Mouse (Mus musculus): ENCODE data around the gene Sys1.
A peak's percentile ranks its signal among the peaks of the same experiment; 100 is the strongest.

Sys1 gene

DNA sequence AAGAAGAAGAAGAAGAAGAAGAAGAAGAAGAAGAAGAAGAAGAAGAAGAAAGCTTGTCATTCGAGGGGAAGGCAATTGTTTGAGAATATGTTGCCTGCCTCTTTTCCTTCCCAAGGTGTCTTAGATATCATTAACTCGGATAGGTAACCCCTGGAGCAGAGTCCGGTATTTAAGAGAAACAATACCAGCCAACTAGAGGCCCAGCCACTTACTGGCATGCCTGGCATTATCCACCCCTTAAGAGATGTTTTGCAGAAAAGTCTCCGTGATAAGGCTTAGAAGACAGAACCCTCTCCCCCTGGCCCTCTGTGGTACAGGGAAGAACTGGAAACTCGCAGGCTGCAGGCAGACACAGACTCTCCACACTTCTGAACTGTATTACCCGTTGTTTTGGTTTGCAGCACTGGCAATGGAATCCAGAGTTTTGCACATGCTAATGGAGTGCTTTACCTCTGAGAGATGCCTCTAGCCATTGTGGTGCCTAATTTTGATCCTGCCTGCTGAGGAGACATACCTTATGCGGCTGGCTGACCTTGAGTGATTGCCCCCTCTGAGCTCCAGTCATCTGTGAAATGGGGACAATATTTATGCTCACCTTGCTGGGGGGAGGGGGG is 2.8 kb upstream of the Sys1 start:
- peak; percentile 67 for DNase-seq

DNA sequence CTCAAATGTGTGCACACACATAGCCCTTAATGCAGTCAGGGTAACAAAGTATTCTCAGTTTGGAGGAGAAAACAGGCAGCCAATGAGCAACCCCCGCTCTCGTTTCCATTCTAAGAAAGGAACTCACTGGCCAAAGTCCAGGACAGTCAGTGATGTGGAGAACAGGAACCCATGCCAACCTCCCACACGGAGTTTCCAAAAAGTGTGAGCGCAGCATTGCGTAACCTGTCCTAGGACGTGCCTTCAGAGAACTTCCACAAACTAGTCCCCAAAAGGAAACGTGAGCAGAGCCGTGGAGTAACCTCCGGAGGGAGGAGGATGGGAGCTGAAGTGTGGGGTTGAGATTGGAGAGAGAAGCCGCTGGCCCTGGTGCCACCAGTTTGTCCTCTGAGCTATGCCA is 1.9 kb upstream of the Sys1 start:
- peak; percentile 96 for DNase-seq

DNA sequence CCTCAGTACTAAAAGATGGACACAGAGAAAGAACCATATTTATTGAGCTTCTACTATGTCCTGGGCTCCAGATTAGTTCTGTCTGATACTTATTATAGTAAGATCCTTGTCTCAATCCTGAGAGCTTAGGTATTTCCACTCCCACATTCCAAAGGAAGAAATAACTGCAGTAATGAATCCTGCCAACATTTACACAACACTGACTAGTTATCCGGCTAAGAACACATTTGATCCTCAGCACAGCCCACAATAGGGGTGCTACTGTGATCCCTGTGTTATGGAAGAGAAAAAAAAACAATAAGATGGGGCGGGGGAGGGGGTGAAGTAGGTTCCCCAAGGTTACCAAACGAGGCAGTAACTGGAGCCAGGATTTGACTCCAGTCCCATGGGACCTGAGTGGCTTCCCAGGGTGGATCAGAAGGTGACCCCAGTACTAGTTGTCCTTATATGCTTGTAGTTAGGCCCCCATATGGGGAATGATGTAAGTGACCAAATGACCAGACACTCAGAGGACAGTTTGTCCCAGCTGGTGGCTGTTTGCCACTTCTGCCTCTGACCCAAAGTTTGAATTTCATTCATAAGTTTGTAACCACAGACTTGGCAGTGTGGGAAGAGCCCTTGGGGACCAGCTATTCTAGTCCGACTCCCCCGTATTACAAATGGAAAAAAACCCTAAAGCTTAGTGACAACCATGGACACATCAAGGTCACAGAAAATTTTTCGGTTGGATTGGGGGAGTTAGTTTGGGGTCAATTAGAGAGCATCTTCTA is 1.2 kb upstream of the Sys1 start:
- DNase-seq = no peak

DNA sequence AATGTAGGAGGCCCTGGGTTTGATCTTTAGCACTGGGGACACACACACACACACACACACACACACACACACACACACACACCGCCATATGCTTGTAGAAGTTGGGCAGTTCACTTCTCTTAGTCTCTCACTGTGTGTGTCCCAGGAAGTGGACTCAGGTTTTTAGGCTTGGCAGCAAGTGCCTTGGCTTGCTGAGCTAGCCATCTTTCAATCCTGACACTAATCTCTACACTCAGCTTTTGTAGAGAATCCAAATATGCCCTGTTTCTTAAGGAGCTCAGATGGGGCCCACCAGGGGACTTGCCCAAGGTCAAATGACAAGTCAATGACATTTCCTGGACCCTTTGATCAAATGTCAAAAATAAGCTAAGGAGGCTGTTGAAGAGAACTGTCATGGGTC is 351 bp upstream of the Sys1 start:
- DNase-seq = no peak

DNA sequence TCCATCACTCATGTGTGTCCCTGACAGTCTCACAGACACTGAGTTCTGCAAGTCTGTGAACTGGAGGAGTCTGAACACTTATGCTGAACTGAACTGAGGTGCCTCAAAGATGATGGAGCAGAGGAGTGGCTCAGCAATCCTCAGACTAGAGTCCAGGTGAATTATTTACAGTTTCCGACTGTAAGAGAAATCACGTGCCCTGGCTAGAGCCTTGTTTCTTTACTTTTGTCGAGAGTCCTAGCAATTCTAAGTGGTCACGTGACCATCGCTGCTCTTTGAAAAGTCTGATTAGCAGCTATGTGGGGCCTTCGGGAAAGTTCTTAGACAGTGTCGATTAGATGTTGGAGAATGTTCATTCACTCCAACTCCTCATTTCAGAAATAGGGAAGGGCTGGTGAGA is 1.2 kb downstream of the Sys1 start:
- DNase-seq = peak; percentile 87

DNA sequence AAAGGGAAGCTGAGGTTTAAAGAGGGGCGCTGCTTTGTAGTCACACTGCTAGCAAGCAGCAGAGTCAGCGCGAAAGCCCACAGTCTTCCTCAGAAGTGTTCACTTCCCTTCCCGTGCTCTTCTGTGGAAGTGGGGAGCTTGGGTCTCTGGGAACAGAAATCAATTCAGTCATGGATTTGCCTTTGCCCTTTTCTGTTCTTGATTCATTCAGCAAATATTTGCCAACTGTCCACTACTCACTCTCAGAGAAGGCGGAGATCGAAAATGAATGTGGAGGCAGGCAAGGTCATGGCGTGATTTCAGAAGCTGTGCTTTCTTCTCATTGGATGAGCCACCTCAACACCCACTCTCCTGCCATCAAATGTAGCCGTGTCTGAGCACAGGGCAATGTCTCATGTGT is 1.8 kb downstream of the Sys1 start:
- peak; percentile 65 for DNase-seq

DNA sequence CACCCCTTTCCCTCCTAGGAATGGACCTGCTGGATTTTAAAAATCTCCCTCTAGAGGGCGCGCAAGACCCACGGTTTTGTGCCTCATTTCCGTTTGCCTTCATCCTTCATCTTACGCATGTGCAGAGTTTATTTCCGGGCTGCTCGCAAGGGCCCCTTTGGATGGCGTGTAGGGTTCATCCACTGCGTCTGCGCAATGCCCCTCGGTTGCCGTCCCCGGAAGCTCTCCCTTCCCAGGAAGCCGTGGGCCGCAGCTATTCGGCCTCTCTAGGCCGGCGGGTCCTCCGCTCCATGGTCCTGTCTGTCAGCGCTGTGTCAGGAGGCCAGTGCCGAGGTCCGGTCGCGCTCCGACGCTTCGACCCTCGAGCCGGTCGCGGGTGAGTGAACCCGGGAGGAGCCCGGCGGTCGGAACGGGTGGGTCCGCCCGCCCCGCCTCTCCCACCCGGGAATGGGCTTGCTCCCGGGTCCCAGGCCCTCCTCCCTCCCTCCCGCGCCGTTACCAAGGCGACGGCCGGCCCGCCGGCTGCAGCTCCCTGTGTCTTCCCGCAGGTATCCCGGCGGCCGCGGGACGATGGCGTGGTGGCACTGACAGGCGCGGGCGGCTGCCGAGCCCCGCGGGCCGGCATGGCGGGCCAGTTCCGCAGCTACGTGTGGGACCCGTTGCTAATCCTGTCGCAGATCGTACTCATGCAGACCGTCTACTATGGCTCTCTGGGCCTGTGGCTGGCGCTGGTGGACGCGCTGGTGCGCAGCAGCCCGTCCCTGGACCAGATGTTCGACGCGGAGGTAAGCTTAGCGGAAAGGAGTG is 4.2 kb downstream of the Sys1 start, which contains the start of gene Gm20458:
Gm20458 (plus strand) TSS at position 223 of the 807 bp plus-strand sequence.
- peak; percentile 98 for DNase-seq

DNA sequence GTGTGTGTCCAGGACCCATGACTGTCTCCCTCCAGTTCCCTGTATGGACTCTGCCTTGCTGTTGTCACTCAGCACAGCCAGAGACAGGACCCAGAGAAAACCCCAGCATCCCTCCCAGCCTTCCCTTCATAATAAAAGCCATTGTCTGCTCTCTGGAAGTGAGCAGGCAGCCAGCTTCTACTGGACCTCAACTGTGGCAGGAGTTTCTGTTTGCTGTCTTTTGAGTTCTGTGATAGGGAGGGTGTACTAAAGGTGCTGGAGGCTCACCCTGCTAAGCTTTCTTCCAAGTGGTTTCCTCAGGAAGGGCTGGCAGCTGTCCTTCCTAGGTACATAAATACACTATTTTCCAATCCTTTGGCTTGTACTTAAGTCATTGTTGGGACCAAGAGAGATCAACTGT is 8.4 kb downstream of the Sys1 start:
- no peak for DNase-seq

DNA sequence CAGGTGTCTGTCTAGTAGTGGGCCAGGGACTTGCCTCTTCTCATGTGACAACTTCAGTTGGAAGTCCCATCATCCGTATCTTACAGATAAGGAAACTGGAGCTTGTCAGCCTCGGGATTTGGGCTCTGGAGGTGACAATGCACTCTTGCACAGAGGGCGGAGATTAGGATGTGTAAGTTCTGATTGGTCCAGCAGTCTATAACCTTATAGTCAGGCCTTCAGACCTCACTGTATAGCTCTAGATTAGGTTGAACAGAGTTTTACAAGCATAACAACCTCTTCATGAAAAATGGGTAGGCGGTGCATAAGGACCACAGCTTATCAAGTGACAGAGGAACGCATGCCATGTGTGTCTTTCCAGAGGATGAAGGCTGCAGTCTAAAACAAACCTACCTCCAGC is 10.0 kb downstream of the Sys1 start:
- no peak for DNase-seq

DNA sequence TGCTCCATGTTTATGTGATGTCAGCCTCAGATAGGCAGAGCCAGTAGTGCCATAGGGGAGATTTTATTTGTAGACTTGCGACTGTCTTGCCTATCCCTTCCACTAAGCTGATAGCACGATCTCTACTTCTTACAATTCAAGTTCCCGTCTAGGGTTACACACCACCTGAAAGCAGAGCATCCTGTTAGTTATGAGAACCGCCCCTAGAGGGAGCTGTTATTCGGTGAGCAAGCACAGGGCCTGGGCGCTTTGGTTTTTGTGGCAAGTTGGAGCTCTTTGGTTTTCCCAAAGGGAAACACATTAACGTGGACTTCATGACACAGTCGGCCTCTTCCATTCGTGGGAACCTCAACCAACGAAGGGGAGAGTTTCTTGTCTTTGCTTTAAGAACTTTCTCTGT is 13.5 kb downstream of the Sys1 start:
- DNase-seq = no peak

DNA sequence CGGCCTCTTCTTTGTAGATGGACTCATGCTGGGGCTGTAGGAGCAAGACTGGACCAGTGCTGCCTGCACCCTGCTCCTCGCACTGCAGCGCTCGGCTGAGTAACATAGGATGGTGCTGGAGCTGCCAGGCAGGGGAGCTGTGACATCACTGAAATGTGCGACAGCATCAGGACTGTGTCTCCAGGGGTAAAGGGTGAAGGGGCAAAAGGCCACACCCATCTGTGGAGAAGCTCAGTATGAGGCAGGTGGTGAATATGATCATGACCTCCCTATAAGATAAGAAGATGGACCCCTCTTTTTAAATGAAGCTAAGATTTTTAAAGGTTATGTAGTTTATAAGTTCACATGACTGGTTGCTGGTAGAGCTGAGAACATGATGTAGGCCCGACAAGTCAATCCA is 16.9 kb downstream of the Sys1 start, which contains the start of gene Trp53tg5:
Trp53tg5 (minus strand) TSS at position 101 of the 400 bp plus-strand sequence.
- no peak for DNase-seq

DNA sequence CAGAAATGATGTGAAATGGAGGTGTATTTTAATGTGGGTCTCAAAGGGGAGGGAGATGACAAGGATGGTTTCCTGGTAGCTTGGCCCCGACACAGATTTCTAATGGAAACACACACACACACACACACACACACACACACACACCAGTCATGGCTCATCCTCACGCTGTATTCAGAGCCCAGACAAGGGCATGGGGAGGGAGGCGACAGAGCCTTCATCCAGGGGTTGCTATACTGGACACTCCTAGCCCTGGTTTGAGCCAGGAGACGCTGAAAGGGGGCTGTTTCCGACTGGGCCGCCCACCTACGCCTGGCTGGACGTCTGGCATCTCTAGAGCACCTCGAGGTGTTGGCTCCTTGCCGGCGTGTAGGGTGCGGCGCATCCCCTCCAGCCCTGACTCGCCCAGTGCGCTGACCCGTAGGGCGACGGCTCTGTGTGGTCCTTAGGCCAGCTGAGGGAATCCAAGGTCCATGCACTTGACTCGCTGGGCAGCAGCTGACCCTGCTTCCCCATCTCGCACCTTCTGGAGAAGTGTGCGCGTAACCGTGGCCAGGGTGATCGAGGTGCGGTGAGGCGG is 29.0 kb downstream of the Sys1 start, which contains the start of gene Dbndd2:
Dbndd2 (plus strand) TSS at position 426 of the 577 bp plus-strand sequence.
- peak; percentile 78 for DNase-seq

DNA sequence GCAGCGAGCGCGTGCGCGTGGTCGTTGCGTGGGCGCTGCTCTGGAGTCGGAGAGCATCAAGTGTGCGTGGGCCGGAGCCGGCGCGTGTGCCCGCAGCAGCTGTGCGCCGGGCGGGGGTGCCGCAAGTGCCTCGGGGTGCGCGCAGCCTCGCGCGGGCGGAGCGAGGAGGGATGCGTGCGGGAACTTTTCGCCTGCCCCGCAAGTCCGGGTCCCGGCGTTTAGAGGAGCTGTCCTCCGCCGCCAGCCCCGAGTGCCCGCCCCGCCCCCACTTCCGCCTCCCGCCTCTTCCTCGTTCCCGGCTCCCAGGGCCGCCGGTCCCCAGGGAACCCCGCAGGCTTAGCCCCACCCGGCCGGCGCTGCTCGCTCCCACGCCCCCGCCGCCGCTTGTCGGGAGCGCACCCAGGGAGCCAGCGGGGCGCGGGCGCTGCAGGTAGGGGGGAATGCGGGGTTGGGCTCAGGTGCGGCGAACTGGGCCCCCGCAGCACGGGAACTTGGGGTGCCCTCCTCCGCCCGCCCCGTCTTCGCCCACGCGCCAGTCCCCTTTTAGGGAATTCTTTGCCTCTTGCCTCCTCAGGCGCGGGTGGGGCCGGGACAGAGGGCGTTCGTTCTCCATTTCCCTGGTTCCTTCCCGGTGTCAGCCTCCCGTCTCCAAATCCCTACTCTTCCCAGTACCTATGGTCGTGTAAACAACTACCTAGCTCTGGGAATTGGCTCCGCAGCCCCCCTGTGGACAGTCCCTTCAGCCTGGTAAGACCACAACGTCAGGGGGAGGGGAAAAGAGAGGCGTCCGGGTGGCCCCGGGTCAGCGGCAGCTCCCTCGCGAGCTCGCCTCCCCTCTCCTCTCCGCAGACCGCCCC is 29.7 kb downstream of the Sys1 start:
- peak; percentile 41 for DNase-seq

DNA sequence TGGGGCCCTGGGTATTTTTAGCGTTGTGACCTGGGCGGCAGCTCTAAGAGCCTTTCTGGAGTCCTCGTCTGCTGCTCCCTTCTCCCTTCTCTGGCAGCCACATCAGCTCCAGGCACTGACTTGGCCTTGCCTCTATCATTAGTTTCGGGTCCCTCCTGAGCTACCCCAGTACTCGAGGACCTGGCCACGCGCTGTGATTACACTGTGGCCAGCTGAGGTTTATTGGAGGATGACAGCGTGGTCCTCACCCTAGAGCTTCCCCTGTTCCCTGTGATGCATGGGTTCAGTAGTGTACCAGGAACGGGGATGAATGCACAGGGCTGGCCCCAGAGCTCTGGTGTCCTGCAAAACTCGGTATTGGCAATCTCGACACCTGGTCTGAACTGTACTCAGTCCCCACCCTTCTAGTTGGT is 30.4 kb downstream of the Sys1 start:
- no peak for DNase-seq

DNA sequence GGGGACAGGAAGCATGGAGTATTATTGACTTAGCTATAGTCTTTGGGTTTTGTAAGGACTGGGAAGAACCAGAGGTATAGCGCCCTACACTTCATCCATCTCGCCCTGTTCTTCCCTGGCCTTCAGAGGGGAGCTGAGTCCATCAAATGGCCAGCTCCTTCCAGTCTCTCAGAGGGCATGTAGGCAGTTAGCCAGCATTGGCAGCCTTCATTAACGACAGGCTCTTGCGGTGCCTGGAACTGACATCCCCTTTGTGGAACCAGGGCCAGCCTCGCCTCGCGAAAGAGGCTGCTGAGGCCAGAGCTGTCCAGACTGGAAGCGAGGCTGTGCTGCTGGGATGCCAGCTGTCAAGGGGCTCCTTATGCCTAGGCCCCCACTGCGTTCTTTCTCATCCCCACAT is 31.0 kb downstream of the Sys1 start:
- no peak for DNase-seq

DNA sequence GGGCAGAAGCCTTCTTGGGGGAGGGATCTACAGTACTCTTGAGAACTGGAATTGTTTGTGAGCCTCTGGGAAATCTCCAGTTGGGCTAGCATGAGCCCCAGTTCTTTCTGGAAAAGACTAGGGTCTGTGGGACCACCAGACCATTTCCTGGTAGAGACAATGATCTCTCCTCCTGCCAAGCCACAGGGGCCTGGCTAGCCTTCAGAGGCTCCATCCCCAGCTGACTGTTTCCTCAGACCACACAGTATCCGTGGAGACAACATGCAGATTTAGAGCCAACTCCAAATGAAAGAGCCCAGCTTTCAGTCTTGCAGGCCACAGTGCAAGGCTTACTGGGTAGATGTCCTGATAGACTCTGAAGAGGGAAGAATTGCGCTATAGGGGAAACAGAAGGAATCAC is 37.4 kb downstream of the Sys1 start:
- DNase-seq = no peak

DNA sequence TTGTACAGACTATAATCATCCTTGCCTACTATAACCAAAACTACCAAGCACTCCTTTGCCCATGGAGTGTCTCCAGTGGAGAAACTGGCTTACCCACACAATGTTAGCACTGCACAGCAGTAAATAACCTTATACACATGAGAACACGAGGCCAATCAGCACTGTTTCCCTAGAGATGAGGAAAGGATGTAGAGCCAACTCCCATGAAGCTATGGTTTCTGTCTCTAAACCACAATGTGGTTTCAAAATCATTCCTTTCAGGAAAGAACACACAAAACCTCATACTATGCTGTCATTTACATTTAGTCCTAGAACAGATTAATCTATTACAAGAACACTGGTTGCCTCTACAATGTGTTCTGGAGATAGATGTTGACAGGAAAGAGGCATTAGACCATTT is 39.6 kb downstream of the Sys1 start:
- no peak for DNase-seq

DNA sequence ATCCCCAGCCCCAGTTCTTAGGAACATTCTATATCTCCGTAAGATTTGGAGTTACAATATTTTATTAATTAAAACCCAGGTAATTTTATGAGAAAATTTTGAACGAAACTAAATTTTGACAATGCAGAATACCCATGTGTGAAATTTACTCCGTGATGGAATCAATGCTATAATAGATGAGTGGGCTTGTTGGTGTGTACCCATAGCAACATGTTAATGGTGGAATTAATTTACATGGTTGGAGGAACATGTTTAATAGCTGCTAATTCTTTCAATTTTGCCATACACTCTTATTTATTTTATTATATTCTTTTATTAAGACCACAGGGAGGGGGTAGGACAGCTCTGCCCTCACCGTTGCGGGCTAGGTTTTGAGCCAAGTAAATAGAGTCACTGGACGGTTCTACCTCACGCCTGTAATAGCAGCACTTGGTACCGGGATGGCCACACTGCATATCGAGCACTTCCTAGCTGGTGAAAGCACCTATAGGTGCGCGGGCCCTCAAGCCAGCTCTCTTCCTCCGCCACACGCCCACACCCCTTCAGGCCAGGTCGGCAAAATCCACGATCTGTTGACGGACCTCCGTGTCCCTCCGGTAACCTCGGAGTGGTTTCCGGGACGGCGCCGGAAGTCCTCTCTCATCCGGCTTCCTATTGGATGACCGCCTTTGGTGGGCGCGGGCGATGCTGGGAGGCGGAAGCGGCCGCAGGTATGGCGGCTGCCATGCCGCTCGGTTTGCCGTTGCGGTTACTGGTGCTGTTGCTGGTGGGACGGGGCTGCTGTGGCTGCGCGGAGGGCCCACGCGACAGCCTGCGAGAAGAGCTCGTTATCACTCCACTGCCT is 40.3 kb downstream of the Sys1 start, which contains the start of gene Pigt:
Pigt (plus strand) TSS at position 674 of the 844 bp plus-strand sequence.
- DNase-seq = peak; percentile 83

DNA sequence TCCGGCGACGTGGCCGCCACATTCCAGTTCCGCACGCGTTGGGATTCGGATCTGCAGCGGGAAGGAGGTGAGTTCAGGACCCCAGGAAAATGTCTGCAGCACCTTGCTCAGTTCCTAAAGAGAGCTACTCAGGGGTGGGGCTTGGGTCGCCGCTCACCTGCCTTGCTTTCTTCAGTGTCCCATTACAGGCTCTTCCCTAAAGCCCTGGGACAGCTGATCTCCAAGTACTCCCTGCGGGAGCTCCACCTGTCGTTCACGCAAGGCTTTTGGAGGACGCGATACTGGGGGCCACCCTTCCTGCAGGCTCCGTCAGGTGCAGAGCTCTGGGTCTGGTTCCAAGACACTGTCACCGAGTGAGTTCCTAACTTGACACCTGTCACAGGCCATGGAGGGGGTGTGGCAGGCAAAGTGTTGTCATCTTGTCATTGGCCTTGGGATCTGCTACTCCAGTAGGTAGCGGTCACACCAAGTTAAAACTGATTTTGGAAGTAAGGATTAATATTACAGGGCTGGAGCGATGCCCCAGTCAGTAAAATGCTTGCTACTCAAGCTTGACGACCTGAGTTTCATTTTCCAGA is 41.0 kb downstream of the Sys1 start:
- no peak for DNase-seq

DNA sequence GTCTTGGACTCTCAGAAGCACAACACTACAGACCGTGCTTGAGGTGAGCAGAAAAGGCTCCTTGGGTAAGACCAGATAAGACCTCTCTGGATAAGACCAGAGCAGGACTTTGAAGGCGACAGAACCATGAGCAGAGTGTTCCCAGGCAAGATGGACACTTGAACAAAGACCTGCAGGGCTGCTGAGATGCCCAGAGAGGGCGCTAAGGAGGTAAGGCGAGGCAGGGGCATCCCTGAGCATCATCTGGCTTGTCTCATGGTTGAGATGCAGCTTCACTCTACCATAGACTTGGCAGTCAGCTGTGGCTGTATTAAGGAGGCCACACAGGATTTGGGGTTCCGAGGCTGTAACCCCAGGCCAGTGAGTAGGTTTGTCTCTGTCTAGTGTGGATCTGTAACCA is 42.6 kb downstream of the Sys1 start:
- DNase-seq = no peak

DNA sequence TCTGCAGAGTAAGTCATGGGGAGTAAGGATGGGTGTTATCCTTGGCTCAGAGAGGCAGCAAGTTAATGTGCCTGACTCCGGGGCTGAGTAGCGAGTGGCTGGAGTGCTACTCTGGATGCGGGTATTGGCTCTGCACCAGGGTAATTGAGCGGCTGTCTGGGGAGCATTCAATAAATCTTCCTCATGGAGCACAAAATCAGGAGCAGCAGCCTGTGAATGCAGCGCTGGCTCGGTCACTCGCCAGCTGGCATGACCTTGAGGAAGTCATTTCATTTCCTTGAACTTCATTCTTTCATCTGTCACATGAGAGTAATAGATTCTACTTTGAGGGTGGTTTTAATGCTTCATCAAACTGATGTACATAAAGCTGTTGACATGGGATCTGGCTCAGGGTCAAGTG is 43.7 kb downstream of the Sys1 start:
- peak; percentile 76 for DNase-seq

All from kidney, adult 11 months (tissue).